Mouse (Mus musculus) T-helper 17 cell (primary cell): ENCODE results near the gene Mapk12.

Experiments
- in situ Hi-C, 2 experiments: fragments of 300-600 bp; cut with MboI, MseI; formaldehyde crosslinking; loops; 1 replicate in 1 of 2; 2 replicates in 1 of 2; pipeline ENCODE4 v1.15.1; 2025; ENCODE audit warnings: high pct_unique_total_duplicates in 2 of 2

Mapk12 gene

GRCm38 (mm10) chr15:89140659-89141252 is at the start of gene Mapk12:
Gene Mapk12 (minus strand): TSS chr15:89140703.
- in situ Hi-C loops, result no loop called here

- in situ Hi-C loops, result no loop called here
These were observed 44.4 kb upstream of the Mapk12 start for GRCm38 (mm10) chr15:89184937-89185227.

- in situ Hi-C loops, result no loop called here
These were observed 43.8 kb upstream of the Mapk12 start for GRCm38 (mm10) chr15:89184141-89184936.

- in situ Hi-C loops, result no loop called here
These were observed 42.3 kb upstream of the Mapk12 start for GRCm38 (mm10) chr15:89182842-89183241.

GRCm38 (mm10) chr15:89182328-89182741 is 41.8 kb upstream of the Mapk12 start:
- in situ Hi-C loops, result no loop called here

DNA sequence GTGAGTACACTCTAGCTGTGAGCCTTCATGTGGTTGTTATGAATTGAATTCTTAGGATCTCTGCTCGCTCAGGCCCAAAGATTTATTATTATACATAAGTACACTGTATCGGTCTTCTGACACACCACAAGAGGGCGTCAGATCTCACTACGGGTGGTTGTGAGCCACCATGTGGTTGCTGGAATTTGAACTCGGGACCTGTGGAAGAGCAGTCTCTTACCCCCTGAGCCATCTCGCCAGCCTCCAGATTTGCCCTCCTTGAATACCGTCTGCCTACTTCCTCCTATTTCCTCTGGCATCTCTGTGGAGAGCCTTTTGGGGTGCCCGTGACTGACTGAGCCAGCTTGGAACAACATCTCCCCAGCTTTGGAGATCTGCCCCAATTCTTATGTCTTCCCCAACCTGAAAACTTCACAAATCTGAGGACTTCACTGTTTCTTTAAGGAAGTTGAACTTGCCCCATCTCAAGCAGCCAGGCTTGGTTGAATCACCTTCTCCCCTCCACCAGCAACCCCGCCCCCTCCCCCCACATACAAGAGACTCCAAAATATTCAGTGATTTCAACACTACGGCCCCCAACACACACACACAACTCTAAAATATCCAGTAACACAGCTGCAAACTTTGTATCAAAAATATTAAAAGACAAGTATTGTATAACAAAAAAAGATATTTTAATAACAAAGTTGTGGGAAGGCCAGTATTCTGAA is 41.2 kb upstream of the Mapk12 start:
- in situ Hi-C loops, result no loop called here

DNA sequence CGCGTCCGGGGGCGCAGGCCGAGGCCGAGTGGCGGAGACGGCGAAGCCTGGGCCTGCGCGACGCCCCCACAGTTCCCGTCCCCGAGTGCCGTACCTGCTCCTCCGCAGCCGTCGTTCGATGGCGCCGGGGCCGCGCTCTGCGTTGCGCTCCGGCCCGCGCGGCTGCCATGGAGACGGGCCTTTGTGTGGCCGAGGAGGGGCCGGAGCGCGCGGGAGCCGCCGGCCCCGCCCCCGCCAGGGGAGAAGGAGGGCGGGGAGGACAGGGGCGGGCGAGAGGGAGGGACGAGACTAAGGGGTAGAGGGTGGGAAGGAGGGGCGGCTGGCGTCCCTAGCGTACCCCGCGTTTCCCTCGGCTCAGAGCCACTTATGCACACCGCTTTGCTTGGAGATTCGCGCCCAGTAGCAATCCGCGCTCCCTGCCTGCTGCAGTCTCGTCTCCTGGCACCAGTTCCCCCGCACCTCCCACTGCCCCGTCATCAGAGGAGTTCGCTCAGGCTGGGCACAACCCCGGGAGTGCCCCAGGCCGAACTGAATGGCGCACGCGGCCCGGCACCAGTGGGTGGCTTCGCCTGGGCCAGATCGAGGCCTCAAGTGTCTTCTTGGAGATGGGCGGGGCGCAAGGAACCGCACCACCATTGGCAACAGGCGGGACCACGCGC is 40.2 kb upstream of the Mapk12 start, which contains the start of gene Plxnb2:
Plxnb2 (minus strand) TSS at position 218 of the 659 bp plus-strand sequence.
- in situ Hi-C loops, result no loop called here

GRCm38 (mm10) chr15:89180081-89180541 is 39.6 kb upstream of the Mapk12 start:
- in situ Hi-C loops, result no loop called here

- in situ Hi-C loops, result no loop called here
These were observed 39.1 kb upstream of the Mapk12 start for GRCm38 (mm10) chr15:89179630-89179964.

DNA sequence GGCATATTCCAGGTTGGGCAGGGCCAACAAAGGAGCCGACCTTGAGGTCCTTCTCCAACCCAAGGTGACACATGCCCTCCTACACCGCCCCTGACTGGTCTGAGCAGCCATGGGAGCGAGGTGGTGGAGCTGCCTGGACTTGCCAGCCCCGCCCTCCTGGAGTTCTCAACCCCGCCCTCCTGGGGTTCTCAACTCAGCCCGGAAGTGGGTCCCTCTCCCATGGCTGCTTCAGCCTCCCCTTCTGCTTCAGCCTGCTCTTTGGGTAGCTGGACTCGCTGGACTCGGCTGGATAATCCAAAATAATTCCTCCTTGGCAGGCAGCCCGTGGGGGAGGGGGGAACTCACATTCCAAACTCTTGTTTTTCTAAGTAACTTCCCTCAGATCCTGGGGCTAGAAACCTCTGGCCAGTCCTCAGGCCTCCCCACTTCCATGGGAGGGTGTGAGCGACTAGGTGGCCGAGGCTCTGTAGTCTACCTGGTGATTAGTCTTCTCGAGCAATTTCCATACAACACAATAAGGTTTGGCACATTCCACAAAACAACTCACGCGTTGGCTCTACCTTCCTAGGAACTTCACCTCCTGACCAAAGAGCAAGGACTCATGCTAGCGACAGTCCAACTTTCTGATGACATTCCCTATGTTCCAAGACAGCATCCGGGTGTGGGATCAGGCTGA is 38.6 kb upstream of the Mapk12 start:
- in situ Hi-C loops, result no loop called here

DNA sequence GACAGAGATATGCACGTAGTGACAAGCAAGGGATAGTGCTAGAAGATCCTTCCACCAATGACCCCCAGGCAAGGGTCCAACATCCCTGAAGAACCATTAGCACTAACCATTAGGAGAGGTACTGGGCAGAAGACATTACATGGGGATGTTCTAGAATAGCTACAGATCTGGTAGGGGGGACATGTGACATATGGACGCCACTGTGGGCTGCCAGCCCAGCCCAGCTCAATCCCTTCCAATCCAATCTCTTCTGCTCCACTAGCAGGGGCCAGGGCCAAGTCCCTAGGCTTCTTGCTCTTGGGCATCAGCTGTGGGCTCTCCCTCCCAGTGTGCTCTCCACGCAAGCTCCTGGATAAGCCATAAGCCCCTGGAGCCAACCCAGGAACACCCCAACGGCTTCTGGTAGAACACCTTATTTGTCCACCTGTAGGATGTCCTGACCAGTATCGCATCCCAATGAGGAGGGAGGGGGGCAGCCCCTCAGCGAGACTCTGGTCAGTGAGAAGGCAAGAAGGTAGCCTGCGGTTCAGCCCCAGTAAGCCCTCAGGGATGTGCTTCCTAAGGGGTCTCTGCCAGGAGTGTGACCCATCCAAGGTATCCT is 37.9 kb upstream of the Mapk12 start:
- in situ Hi-C loops, result no loop called here

DNA sequence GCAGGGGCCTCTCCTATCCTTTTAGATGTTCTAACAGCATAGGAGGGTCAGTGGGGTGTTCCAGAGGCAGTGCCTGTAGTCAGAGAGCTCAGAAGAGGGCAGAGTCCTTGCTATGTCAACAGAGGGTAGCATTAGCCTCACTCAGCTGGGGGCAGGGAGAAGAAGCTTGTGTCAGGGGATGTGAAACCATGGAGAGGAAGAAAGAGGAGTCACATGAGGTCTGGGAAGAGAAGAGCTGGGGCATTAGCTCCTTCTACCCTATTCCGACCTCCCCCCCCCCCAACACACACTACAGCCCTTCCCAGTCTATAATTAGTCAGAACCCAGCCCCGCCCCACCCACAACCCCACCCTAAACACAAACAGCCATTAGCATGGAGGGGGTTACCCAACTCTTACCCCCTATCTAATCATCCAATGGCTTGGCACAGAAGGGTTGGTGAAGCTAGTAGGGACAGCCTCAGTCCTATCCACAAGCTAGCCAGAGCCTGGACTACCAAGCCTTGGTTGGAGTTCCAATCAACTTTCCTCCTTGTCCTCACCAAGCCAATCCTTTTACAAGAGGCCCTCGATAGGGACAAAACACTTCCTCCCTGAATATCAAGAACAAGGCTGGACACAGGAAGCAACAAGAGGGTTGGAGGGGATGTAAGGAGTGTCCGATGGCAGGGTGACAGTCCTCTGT is 37.2 kb upstream of the Mapk12 start:
- in situ Hi-C loops, result no loop called here

GRCm38 (mm10) chr15:89177121-89177520 is 36.6 kb upstream of the Mapk12 start:
- in situ Hi-C loops, result no loop called here

- in situ Hi-C loops, result no loop called here
These were observed 35.1 kb upstream of the Mapk12 start for GRCm38 (mm10) chr15:89175411-89176155.

GRCm38 (mm10) chr15:89174889-89175339 is 34.4 kb upstream of the Mapk12 start:
- in situ Hi-C loops, result no loop called here

DNA sequence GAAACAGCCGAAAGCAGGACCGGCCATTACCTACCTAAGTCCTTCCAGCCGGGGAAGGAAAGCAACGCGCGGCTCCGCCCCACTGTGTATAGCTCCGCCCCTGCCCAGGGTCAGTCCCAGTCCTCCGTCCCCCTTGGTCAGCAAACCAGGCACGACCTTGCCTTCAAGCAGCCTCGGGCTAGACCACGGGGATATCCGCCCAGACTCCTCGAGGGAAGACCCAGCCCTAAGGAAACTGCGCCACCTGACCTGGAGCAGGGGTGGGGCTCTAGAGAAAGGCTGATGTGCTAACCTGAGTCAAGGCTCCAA is 33.4 kb upstream of the Mapk12 start:
- in situ Hi-C loops, result no loop called here

DNA sequence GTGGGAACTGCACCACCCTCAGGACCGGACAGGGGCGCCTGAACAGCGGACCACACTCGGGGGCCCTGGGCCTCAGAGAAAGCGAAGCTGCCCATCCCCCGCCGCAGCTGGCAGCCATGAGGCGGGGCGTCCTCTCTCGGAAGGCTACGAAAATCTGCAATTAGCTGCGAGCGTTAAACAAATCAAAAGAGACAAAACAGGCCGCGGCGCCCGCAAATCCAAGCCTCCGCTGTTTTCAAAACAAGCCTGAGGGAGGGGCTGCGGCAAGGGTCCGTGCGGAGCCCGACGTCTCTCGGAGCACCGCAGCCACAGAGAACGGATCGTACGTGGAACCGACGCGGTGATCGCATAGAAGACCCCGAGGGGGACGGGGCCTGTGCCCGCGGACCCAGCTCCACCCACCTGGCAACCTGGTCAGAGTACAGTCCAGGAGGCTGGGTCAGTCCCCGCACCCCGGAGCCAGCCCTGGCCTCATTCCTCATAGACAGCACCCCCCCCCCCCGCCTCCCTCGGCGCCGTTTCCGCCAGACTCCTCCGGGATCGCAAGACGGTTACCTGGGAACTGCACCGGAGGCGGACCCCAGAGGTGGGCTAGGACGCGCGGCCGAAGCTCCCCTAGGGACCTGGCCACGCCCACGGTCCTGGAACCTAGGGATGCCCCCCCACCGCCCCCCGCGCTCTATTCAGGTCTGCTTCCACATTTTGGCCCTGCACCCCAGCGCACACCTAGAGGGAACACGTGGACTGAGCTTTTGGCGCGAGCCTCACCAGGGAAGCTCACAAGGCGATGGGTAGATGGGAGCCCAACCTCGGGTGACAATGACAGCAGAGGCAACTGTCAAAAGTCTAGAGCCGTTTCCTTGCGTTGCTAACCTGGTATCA is 32.8 kb upstream of the Mapk12 start:
- in situ Hi-C loops, result no loop called here

GRCm38 (mm10) chr15:89172276-89172935 is 31.9 kb upstream of the Mapk12 start:
- in situ Hi-C loops, result no loop called here
